Mouse (Mus musculus) mammary gland, adult 2 months (tissue): ENCODE measurements around the gene Olfm4. TPM values are rescaled to one million over a fixed set of nuclear protein-coding genes. Genes with fewer than 3 reads are reported as not detected.

Source experiments
- polyA plus RNA-seq: library from polyadenylated mRNA; depleted of rRNA; stranded (reverse); fragments of >200 nt; gene quantifications from 2 replicates; pipeline ENCODE4 v1.2.3, GENCODE M21; 2012; ENCODE audit warnings: low replicate concordance; rRNA removed

The Olfm4 gene
- 0.22 and 0.45 TPM in 2 replicates for polyA plus RNA-seq

DNA sequence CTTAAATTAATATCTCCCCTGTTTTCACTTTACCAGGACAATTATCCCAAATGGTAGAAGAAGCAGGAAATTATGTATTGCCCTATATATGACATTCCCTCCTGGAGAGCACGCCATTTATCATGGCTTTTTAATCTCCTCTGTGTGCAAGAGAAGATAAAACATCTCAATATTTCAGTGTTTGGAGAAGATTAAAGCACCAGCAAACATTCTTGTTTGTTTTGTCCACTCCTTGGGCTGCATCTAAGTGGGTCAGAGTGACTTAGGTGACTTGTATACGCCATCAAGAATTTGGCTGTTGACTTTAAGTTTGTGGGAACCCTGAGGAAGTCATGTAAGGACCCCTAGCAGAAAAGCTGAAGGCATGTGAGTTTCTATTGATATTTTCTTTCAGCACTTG lies at the start of gene Olfm4:
Olfm4 (plus strand) TSS at position 301 of the 400 bp plus-strand sequence.

Other genes starting within 250 kb of the Olfm4 start
- 0.03 TPM in 1 of 2 replicates, not detected in the other for gene Pcdh8, start 212.8 kb upstream of the Olfm4 start, polyA plus RNA-seq